Mouse (Mus musculus) Patski (cell line): ENCODE data around the gene Alox12b. TPM values are rescaled to one million over a fixed set of nuclear protein-coding genes. Genes with fewer than 3 reads are reported as not detected.

Experiments used
- ATAC-seq: fragments of 100-300 bp; one replicate; pipeline ENCODE4 v1.8.0; 2021
- CTCF ChIA-PET: fragments of 350-600 bp; sonication (Branson Sonifier 250); formaldehyde crosslinking; loops from one replicate; lab custom pipeline; 2022; ENCODE audit warnings: inconsistent platforms; lab: Charles Lee
- POLR2A ChIA-PET: fragments of 350-600 bp; sonication (Branson Sonifier 250); formaldehyde crosslinking; loops from one replicate; lab custom pipeline; 2022; ENCODE audit warnings: antibody characterized with exemption, inconsistent platforms; lab: Charles Lee
- DNase-seq: peaks from one replicate; pipeline ENCODE4 v3.0.0-alpha.2; 2011; ENCODE audit warnings: low read depth, low spot score
- H3K27me3 ChIP-seq: fragments of 371-371 bp; one replicate; pipeline ENCODE4 v1.5.1; 2021
- CTCF ChIP-seq: fragments of 100-300 bp; IDR thresholded peaks from one replicate; pipeline ENCODE4 v1.5.1; 2021
- in situ Hi-C: fragments of 300-500 bp; cut with MboI; formaldehyde crosslinking; loops from 3 replicates; pipeline ENCODE4 v1.11.1; 2018; ENCODE audit warnings: low pct_unique_long_range_greater_than_20kb, mixed read lengths
- polyA plus RNA-seq: library from polyadenylated mRNA; unstranded; gene quantifications from one replicate; pipeline ENCODE4 v1.2.3, GENCODE M21; 2021

The Alox12b gene
- polyA plus RNA-seq, 1 experiment from 2014 or later = not detected

GRCm38 (mm10) chr11:69197194-69197593 is 40.4 kb downstream of the Alox12b start:
- POLR2A ChIA-PET = no interaction called here
- no peak for ATAC-seq
- in situ Hi-C loops = loop anchor here (5.0 kb wide), 1 partner anchor 45 kb away; no protein-coding TSS in a partner anchor

GRCm38 (mm10) chr11:69197743-69198142 is 41.0 kb downstream of the Alox12b start, which contains the start of gene Alox8:
Gene Alox8 (minus strand): TSS chr11:69197843.
- in situ Hi-C loops = loop anchor here (5.0 kb wide), 1 partner anchor 45 kb away; no protein-coding TSS in a partner anchor
- H3K27me3 ChIP-seq = peaks cover 45% of the 10 kb centered on the region
- TF ChIP-seq CTCF = no peak
- ChIA-PET CTCF (interaction anchor here (1.2 kb wide), 1 partner anchor 40 kb away, joined by 3 read pairs; no protein-coding TSS in a partner anchor), POLR2A (no interaction called here)
- DNase-seq (no peak), ATAC-seq (no peak)

More at GRCm38 (mm10) chr11:69197194-69197593, 40.4 kb downstream of the Alox12b start:
- no peak for TF ChIP-seq CTCF
- CTCF ChIA-PET = interaction anchor here (0.8 to 1.2 kb wide), 2 partner anchors 40 to 51 kb away, joined by 3 read pairs; no protein-coding TSS in a partner anchor
- DNase-seq = no peak
- peaks cover 47% of the 10 kb centered on the region for H3K27me3 ChIP-seq

- TF ChIP-seq CTCF = no peak
- in situ Hi-C loops = loop anchor here (5.0 kb wide), 1 partner anchor 43 kb away; no protein-coding TSS in a partner anchor
- ATAC-seq (no peak), DNase-seq (no peak)
- ChIA-PET POLR2A (no interaction called here), CTCF (no interaction called here)
- peaks cover 55% of the 10 kb centered on the region for H3K27me3 ChIP-seq
Observed at GRCm38 (mm10) chr11:69199251-69199650, 42.5 kb downstream of the Alox12b start.

GRCm38 (mm10) chr11:69200231-69200630 is 43.4 kb downstream of the Alox12b start:
- CTCF ChIA-PET = no interaction called here
- DNase-seq (no peak), ATAC-seq (no peak)
- POLR2A ChIA-PET = no interaction called here
- in situ Hi-C loops = no loop called here
- peaks cover 59% of the 10 kb centered on the region for H3K27me3 ChIP-seq
- no peak for TF ChIP-seq CTCF

- in situ Hi-C loops = no loop called here
- no peak for ATAC-seq
- no peak for TF ChIP-seq CTCF
- DNase-seq = no peak
- ChIA-PET POLR2A (no interaction called here), CTCF (interaction anchor here (1.6 kb wide), 1 partner anchor 43 kb away, joined by 4 read pairs; no protein-coding TSS in a partner anchor)
- peaks cover 48% of the 10 kb centered on the region for H3K27me3 ChIP-seq
Observed at GRCm38 (mm10) chr11:69202469-69203230, 45.9 kb downstream of the Alox12b start.

GRCm38 (mm10) chr11:69211431-69211830 is 54.6 kb downstream of the Alox12b start:
- DNase-seq (no peak), ATAC-seq (no peak)
- POLR2A ChIA-PET = no interaction called here
- CTCF ChIA-PET = no interaction called here
- in situ Hi-C loops = no loop called here
- peaks cover 51% of the 10 kb centered on the region for H3K27me3 ChIP-seq
- no peak for TF ChIP-seq CTCF

- DNase-seq (no peak), ATAC-seq (no peak)
- in situ Hi-C loops = no loop called here
- H3K27me3 ChIP-seq = peaks cover 53% of the 10 kb centered on the region
- POLR2A ChIA-PET = no interaction called here
- CTCF ChIA-PET = no interaction called here
- TF ChIP-seq CTCF = no peak
Observed at GRCm38 (mm10) chr11:69217411-69217810, 60.6 kb downstream of the Alox12b start.

GRCm38 (mm10) chr11:69218661-69219060 is 61.9 kb downstream of the Alox12b start:
- H3K27me3 ChIP-seq = peaks cover 57% of the 10 kb centered on the region
- CTCF ChIA-PET = interaction anchor here (1.5 kb wide), 1 partner anchor 60 kb away, joined by 3 read pairs; no protein-coding TSS in a partner anchor
- DNase-seq = no peak
- in situ Hi-C loops = no loop called here
- POLR2A ChIA-PET = no interaction called here
- no peak for ATAC-seq
- no peak for TF ChIP-seq CTCF

Other genes with a start within 250 kb of the Alox12b start
- not detected for gene Odf4, start 229.9 kb upstream of the Alox12b start, polyA plus RNA-seq
- gene Arhgef15, start 199.5 kb upstream of the Alox12b start, polyA plus RNA-seq = 0.21 TPM
- gene Slc25a35, start 188.9 kb upstream of the Alox12b start, polyA plus RNA-seq = 7.2 TPM
- 28.0 TPM for gene Rangrf, start 181.8 kb upstream of the Alox12b start, polyA plus RNA-seq
- 12.9 TPM for gene Pfas, start 148.5 kb upstream of the Alox12b start, polyA plus RNA-seq
- 44.1 TPM for gene Ctc1, start 141.1 kb upstream of the Alox12b start, polyA plus RNA-seq
- 34.1 TPM for gene Aurkb, start 111.3 kb upstream of the Alox12b start, polyA plus RNA-seq
- 15.9 TPM for gene Borcs6, start 97.3 kb upstream of the Alox12b start, polyA plus RNA-seq
- gene Tmem107, start 86.2 kb upstream of the Alox12b start, polyA plus RNA-seq = 56.9 TPM
- gene Vamp2, start 68.5 kb upstream of the Alox12b start, polyA plus RNA-seq = 62.4 TPM
- 10.8 TPM for gene Per1, start 61.8 kb upstream of the Alox12b start, polyA plus RNA-seq
- gene Hes7, start 36.6 kb upstream of the Alox12b start, polyA plus RNA-seq = 0.53 TPM
- gene 9130213A22Rik, start 34.4 kb upstream of the Alox12b start, polyA plus RNA-seq = 0.96 TPM
- gene Aloxe3, start 31.1 kb upstream of the Alox12b start, polyA plus RNA-seq = 0.36 TPM
- not detected for gene Alox8, start 40.9 kb downstream of the Alox12b start, polyA plus RNA-seq
- not detected for gene Gucy2e, start 80.0 kb downstream of the Alox12b start, polyA plus RNA-seq
- gene Cntrob, start 166.8 kb downstream of the Alox12b start, polyA plus RNA-seq = 21.1 TPM
- 84.6 TPM for gene Trappc1, start 167.0 kb downstream of the Alox12b start, polyA plus RNA-seq
- 1.6 TPM for gene Kcnab3, start 169.3 kb downstream of the Alox12b start, polyA plus RNA-seq
- 7.4 TPM for gene Rnf227, start 183.5 kb downstream of the Alox12b start, polyA plus RNA-seq
- gene Chd3, start 212.4 kb downstream of the Alox12b start, polyA plus RNA-seq = 295 TPM
- gene Naa38, start 238.5 kb downstream of the Alox12b start, polyA plus RNA-seq = 128 TPM
- gene Cyb5d1, start 238.6 kb downstream of the Alox12b start, polyA plus RNA-seq = 28.1 TPM
- 0.18 TPM for gene Tmem88, start 241.2 kb downstream of the Alox12b start, polyA plus RNA-seq